Mouse (Mus musculus): ENCODE data around the gene Susd1.

Gene Susd1

DNA sequence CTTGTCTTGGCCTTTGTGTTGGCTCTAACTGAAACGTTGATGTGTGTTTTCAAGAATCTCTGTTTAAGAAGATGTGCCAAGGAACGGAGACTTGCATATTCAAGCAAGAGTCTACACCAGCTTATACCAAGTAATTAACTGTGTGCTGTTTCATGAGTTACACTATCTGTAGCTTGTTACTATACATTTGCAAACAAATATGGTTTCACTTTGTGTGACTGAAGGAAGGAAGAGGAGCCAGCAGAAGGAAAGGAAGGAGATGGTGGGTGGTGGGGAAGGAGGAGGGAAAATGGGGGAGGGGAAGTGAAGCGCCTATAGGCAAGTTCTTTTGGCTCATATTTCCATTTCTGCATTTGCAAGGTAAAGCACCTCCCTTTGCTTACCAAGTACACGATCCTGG lies 58.0 kb downstream of the Susd1 start:
- no peak for DNase-seq (ENCODE audit: low spot score)

DNA sequence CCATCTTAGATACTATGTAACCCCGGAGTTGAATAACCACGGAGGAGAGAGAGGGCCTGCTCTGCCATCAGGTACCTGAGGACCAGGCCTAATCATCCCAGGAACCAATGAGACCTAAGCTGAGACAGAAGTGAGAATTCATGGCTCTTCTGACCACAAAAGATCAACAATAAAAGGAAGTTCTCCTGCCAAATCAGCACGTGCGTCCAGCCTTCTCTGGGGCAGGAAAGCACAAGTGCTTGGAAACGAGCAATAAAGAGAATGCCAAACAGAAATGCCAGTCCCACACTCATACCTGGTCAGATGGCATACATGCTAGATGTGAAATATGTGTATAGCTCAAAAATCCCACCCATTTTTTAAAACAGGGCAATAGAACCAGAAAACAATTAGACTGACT lies 58.6 kb downstream of the Susd1 start:
- DNase-seq (ENCODE audit: low spot score), result no peak

DNA sequence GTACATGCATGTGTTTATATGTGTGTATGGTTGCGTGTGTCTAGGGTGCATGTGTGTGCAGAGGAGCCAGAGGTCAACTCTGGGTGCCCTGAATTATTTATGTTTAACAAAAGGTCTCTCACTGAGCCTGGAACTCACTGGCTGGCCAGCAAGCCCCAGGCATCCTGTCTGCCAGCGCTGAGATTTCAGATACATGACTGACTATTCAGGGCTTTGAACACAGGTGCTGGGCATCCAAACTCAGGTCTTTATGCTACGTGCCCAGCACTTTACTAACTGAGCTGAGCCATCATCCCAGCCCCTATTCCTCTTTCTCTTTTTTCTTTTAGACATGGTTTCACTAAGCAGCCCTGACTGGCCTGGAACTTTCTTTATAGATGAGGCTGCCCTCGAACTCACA lies 59.8 kb downstream of the Susd1 start:
- no peak for DNase-seq (ENCODE audit: low spot score)

- no peak for DNase-seq (ENCODE audit: low spot score)
Measured at GRCm38 (mm10) chr4:59374271-59374938, 64.0 kb downstream of the Susd1 start.

GRCm38 (mm10) chr4:59372546-59373157 lies 65.8 kb downstream of the Susd1 start:
- DNase-seq (ENCODE audit: low spot score), result no peak

GRCm38 (mm10) chr4:59371910-59372309 lies 66.5 kb downstream of the Susd1 start:
- no peak for DNase-seq (ENCODE audit: low spot score)

- no peak for DNase-seq (ENCODE audit: low spot score)
Measured at GRCm38 (mm10) chr4:59369941-59370340, 68.5 kb downstream of the Susd1 start.

GRCm38 (mm10) chr4:59368118-59368517 lies 70.3 kb downstream of the Susd1 start:
- DNase-seq (ENCODE audit: low spot score), result no peak

DNA sequence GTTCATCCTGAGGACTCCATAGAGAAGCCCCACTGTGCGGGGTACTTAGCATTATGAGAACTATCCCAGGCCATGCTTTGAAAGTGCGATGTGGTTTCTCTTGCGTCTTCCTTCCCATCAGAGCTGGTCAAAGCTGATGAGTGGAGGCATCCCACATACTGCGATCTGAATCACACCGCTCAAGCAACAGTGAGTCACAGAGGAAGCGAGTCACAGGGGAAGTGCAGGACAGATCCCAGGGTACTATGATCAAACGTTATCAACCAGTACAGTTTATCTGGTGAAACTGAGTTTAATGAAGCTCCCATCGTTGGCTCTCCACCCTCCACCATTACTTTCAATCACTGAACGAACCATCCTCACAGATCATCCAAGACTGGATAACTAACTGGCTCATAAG lies 72.2 kb downstream of the Susd1 start:
- no peak for DNase-seq (ENCODE audit: low spot score)

DNA sequence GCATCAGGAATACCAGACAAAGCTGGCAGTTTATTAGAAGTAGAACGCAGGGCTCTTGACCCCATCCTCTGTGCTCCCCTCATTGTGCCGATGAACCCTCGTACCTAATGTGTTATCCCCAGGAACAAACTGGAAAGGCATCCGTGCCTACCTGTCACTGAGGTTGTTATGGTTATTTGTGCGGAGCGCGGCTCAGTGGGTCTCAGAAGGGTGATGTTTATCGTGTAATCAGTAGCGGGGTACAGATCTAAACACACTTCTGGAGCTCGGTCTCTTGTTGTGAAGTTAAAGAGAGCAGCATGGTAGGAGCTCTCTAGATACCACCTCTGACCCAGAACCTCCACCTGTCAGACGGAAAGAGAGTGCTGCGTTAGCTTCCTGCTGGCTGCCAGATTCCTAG lies 72.9 kb downstream of the Susd1 start:
- no peak for DNase-seq (ENCODE audit: low spot score)

DNA sequence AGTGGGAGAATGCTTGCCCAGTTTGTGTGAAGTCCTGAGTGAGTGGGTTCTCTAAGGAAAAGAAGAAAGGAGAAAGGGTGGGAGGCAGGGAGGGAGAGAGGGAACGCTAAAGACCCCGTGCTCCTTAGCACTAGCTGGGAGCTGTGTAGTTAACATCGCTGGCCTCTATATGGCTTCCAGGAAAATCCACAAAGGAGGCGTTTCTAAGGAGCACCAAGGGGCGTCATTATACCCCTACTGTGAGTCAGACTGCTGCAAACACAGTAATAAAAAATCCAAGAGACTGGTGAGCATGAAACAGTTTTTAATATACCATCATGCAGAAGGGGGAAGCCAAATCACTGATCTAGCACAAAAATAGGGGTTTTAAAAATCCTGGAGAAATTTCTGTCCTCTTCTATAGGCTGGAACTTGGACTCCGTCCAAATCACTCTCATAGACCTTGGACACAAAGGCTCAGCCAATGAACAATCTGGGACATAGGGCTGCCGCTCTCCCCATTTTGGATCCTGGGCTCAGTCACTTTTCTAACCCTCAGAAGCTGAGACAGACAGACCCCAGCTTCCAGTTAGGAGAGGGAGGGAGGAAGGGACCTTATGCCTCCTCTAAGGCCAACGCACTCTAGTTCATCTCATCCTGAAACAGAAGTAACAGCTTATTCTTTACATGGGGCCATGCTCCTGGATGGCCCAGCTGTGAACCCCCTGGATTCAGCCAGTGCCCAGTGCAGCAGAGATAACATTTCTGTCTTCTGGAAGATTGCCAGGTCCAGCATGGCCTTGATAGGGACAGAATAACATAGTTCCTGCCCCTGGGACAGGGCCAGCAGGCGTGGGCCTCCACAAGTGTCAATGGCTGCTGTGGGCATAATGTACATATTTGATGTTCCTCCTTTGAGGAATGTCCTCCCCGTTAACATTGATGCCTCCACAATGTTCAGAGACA lies 73.9 kb downstream of the Susd1 start:
- no peak for DNase-seq (ENCODE audit: low spot score)

DNA sequence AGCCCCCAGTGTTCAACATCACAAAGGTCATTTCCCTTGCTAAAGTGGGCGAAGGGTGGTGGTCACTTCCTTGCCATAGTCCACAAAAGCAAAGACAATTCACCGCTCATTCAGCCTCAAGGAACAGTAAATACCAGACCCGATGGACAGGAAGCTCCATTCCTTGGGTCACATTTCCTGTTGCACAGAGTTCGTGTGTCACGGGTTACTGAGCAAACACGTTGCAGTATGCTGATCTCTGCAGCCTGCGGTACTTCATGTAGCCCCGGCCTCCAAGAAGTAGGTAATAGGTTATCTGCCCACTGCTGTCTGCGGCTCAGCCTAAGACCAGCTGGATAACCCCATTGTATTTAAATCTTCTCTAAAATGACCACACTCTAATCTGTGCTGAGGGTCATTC lies 75.4 kb downstream of the Susd1 start:
- peak; percentile 84 for DNase-seq (ENCODE audit: low spot score)

- peak; percentile 54 for DNase-seq (ENCODE audit: low spot score)
Measured at GRCm38 (mm10) chr4:59360704-59361103, 77.7 kb downstream of the Susd1 start.

DNA sequence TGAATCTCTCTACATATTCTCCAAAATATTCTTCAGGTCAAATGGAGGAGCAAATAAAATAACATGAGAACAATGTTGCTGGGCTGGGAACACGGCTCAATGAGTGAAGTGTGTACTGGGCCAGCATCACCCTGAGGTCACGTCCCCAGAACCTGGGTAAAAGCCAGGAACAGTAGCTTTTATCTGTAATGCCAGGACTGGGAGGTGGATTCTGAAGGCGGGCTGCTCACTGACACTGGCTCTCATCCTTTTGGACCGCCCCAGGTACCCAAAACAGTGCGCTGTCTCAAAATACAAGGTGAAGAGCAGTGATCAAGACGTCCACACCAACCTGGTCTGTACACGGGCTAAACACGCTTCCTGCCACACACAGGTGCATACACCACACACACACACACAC lies 78.5 kb downstream of the Susd1 start:
- DNase-seq (ENCODE audit: low spot score), result no peak

DNA sequence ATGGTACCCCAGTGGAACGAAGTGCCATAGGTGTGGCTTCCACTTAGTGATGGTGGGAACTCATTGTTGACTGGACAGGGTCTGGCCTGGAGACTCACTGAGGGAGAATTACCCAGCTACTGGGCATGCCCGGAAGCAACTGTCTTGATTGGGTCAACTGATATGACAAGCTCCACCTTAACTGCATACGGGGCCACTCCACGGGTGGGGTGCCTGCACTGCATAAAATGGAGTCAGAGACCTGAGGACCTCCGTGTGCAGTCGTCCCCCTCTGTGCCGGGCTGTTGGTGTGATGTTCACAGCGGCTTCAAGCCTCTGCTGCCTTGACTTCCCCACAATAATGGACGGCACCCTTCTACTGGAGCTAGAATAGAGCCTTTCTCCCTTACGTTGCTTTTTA lies 79.5 kb downstream of the Susd1 start:
- no peak for DNase-seq (ENCODE audit: low spot score)

GRCm38 (mm10) chr4:59355421-59355820 lies 83.0 kb downstream of the Susd1 start:
- DNase-seq (ENCODE audit: low spot score), result no peak

GRCm38 (mm10) chr4:59354666-59355065 lies 83.8 kb downstream of the Susd1 start:
- DNase-seq (ENCODE audit: low spot score), result no peak

GRCm38 (mm10) chr4:59351938-59352337 lies 86.5 kb downstream of the Susd1 start:
- no peak for DNase-seq (ENCODE audit: low spot score)

DNA sequence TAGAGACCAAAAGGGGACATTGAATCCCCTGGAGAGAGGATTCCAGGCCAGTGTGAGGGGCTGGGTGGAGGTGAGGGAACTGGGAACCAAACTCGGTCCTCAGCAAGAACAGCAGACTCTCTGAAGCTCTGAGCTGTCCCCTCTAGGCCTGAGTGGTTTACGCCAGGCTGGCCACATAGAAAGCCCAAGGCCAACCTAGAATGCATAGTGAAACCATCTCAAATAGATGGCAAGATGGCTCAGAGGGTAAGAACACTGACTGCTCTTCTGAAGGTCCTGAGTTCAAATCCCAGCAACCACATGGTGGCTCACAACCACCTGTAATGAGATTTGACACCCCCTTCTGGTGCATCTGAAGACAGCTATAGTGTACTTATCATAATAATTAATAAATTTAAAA lies 88.1 kb downstream of the Susd1 start:
- no peak for DNase-seq (ENCODE audit: low spot score)

- DNase-seq (ENCODE audit: low spot score), result no peak
Measured at GRCm38 (mm10) chr4:59349425-59350185, 88.8 kb downstream of the Susd1 start.

GRCm38 (mm10) chr4:59340714-59341113 lies 97.7 kb downstream of the Susd1 start:
- peak; percentile 67 for DNase-seq (ENCODE audit: low spot score)

- no peak for DNase-seq (ENCODE audit: low spot score)
Measured at GRCm38 (mm10) chr4:59340046-59340445, 98.4 kb downstream of the Susd1 start.

Data from yolk sac, embryonic 10.5 days (tissue).